Mouse (Mus musculus) large intestine, adult 2 months (tissue): ENCODE measurements around the gene Rxra. TPM values are rescaled to one million over a fixed set of nuclear protein-coding genes. Genes with fewer than 3 reads are reported as not detected.

ENCODE experiments used
- DNase-seq: peaks from one replicate; pipeline ENCODE4 v3.0.0-alpha.2; 2012; ENCODE audit warnings: low read depth, low spot score
- WGBS: fragments of 180-500 bp; shearing (Covaris S2); methylation state at CpG from one replicate; pipeline ENCODE4 v1.1.7; 2018; 5-methylcytosine and 5-hydroxymethylcytosine counted together
- polyA plus RNA-seq: library from polyadenylated mRNA; depleted of rRNA; stranded (reverse); fragments of >200 nt; gene quantifications from 2 replicates; pipeline ENCODE4 v1.2.3, GENCODE M21; 2012; rRNA removed

Gene Rxra
- polyA plus RNA-seq, 1 experiment, result 54.6 TPM

- 46% methylated on average over 6 of the region's 6 CpGs for WGBS
Measured at GRCm38 (mm10) chr2:27778289-27778688, 102.0 kb downstream of the Rxra start.

DNA sequence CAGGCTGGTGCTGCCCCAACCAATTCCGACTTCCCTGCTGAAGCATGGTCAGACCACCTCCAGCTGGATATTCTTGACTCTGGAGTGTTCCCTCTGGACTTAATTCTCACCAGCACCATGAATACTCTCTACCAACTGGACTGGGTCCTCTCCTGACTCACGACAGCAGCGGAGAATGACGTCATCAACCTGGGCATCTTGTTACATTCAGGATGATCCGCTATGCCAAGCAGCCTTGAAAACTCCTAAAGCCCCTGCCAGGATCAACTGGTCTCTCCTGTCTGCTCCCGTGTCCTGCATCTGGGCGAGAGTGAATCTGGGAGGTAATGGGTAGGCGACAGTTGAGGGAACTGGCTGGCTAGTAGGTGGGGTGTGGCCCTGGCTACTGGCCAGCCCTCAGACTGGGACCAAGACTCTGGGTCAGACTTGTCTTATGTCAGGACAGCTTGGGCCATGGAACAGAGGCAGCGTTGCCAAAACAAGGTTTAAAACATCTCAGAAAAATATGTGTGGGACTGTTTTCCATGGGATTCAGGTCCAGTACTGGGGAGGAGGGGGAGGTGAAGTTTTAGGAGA lies 103.1 kb downstream of the Rxra start:
- 54% methylated on average over 9 of the region's 9 CpGs for WGBS
- no peak for DNase-seq

More at GRCm38 (mm10) chr2:27778289-27778688, 102.0 kb downstream of the Rxra start:
- DNase-seq, result no peak

DNA sequence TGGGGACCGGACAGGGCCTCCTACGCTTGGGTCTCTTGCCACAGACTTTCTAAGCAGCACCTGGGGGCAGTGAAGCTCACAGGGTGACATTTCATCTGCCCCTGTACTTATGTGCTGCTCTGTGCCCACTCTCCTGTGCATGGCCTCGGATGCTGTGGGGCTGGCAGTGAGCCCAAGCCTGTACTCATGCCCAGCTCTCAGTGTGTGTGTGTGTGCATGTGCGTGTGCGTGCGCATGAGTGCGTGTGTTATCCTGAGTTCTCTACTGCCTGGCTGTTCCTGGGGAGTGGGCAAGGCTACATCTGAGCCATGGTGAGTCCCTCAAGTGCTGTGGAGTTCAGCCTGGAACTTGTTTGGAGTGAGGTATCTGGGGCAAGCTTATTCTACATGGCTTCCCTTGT lies 103.9 kb downstream of the Rxra start:
- 86% methylated on average over 7 of the region's 7 CpGs for WGBS
- no peak for DNase-seq

- WGBS, result 86% methylated on average over 8 of the region's 8 CpGs
Measured at GRCm38 (mm10) chr2:27785363-27785762, 109.1 kb downstream of the Rxra start.

DNA sequence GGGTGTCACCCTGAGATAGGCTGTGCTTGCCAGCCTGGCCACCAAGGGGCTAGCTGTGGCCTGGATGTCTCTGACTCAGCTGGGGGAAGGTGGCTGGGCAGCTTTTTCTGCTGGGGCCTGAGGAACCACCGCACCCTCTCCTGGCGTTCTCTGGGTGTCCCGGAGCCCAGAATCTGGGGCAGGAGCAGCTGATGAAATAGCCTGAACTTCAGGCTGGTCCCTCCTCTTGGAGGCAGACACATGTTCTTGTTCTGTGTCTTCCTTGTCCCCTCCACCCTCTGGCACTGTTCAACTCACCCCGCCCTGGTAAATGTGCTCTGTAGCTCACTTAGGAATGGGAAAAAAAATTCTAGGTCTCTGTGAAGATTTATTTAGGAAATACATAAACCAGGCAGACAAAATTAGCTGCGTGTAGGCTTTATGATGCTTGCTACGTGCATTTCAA lies 109.8 kb downstream of the Rxra start:
- 54% methylated on average over 6 of the region's 6 CpGs for WGBS
- no peak for DNase-seq

More at GRCm38 (mm10) chr2:27785363-27785762, 109.1 kb downstream of the Rxra start:
- DNase-seq, result no peak

- 75% methylated on average over 4 of the region's 4 CpGs for WGBS
- no peak for DNase-seq
Measured at GRCm38 (mm10) chr2:27791571-27791970, 115.3 kb downstream of the Rxra start.

- DNase-seq, result no peak
Measured at GRCm38 (mm10) chr2:27799018-27799417, 122.8 kb downstream of the Rxra start.

DNA sequence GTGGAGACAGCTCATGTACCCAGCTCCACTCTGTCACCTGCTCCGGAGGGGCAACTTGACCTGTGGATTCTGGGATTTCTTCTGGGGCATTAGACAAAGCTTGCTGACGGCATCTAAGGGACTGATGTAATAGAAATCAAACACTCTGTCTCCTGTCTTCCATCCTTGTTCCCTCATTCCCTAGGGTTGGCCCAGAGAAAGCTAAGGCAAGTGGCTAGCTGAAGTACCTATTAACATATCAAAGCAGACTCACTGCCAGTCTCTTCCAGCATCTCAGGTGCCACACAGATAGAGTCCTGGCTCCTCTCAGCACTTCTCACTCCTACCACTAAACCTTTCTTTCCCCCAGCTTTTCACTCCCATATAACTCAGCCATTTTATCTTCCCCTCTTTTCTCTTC lies 124.8 kb downstream of the Rxra start:
- WGBS, result 80% methylated on average over 2 of the region's 2 CpGs
- DNase-seq, result no peak

More at GRCm38 (mm10) chr2:27799018-27799417, 122.8 kb downstream of the Rxra start:
- WGBS, result 48% methylated on average over 4 of the region's 4 CpGs

DNA sequence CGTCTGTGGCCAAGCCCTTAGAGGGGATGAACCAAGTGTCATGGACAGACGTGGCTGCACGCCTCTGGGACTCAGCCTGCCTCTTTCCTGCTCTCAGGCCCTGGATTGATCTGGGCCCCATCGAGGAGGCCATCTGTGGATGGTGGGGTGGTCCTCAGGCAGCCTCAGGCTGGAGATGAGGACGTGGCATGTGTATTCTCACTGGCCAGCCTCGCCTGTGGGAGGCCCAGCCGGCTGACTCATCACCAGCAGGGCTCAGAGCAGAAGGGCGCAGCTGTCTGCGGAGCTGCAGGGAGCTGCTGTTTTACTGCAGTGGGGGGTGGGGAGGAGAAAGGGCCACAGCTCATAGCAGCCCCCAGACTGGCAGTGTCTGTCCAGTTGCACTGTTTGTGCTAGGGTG lies 126.3 kb downstream of the Rxra start:
- 13% methylated on average over 9 of the region's 9 CpGs for WGBS
- no peak for DNase-seq

DNA sequence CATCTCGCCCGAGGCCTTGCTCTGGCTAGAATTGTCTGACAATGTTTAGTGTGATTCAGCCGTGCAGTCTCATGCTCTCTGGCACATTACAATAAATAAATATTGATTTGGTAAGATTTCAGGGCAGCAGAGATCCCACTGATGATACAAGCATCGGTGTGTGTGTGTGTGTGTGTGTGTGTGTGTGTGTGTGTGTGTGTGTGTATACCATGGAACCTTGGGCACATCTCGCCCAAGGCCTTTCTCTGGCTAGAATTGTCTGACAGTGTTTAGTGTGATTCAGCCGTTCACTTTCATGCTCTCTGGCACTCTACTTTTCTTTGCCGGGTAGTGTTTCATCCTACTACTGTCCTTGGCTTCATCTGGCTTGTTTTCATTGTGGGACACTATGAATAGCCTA lies 130.5 kb downstream of the Rxra start:
- no peak for DNase-seq
- WGBS, result 76% methylated on average over 7 of the region's 7 CpGs

GRCm38 (mm10) chr2:27807684-27808083 lies 131.4 kb downstream of the Rxra start:
- no peak for DNase-seq
- 93% methylated on average over 3 of the region's 3 CpGs for WGBS

GRCm38 (mm10) chr2:27809897-27810296 lies 133.7 kb downstream of the Rxra start:
- 82% methylated on average over 4 of the region's 4 CpGs for WGBS
- DNase-seq, result no peak

Other genes starting within 250 kb of the Rxra start
- gene Vav2, start 249.4 kb upstream of the Rxra start, polyA plus RNA-seq, result 24.0 and 34.3 TPM in 2 replicates
- gene Brd3os, start 234.1 kb upstream of the Rxra start, polyA plus RNA-seq, result 1.5 and 1.8 TPM in 2 replicates
- gene Brd3, start 168.8 kb upstream of the Rxra start, polyA plus RNA-seq, result 10.7 and 13.7 TPM in 2 replicates
- 25.2 and 26.1 TPM in 2 replicates for gene Wdr5, start 161.3 kb upstream of the Rxra start, polyA plus RNA-seq
- gene Col5a1, start 210.0 kb downstream of the Rxra start, polyA plus RNA-seq, result 11.1 and 14.3 TPM in 2 replicates